ENCODE assay signal across 26 mouse cellular contexts in genomic region chr10:98257980-98258707, GRCm38 (mm10).
DNase-seq lines count a peak whose midpoint lies in the region; ATAC-seq and TF ChIP-seq lines count a peak whose summit lies in the region.
"Had no signal": no experiment of that assay in that cellular context is flagged by ENCODE, and none has a peak within 500 bp of the region (broad histone marks: within the 10 kb centered on the region; RNA-seq: fewer than 3 reads in every experiment).

No protein-coding gene starts in this region.

- H3K9ac ChIP-seq in kidney, embryonic 16.5 days (replicated peaks; ENCODE audit: low read length), result no peak overlapping the region
- no peak overlapping the region for H3K9ac ChIP-seq in lung, postnatal 0 days (replicated peaks; ENCODE audit: low read depth)
- H3K9ac ChIP-seq: embryonic facial prominence, embryonic 15.5 days; heart, embryonic 15.5 days; hindbrain, embryonic 12.5 days had no signal

- H3K27me3 ChIP-seq in kidney, embryonic 16.5 days (ENCODE audit: insufficient read depth, low read length), result no peaks in the 10 kb centered on the region
- H3K27me3 ChIP-seq in lung, postnatal 0 days (replicated peaks; ENCODE audit: insufficient read depth, low read length), result no peaks in the 10 kb centered on the region
- H3K27me3 ChIP-seq: embryonic facial prominence, embryonic 15.5 days; heart, embryonic 15.5 days; hindbrain, embryonic 12.5 days; Patski had no signal

- H3K36me3 ChIP-seq in kidney, embryonic 16.5 days (ENCODE audit: insufficient read depth, low read length), result no peaks in the 10 kb centered on the region
- no peaks in the 10 kb centered on the region for H3K36me3 ChIP-seq in lung, postnatal 0 days (ENCODE audit: insufficient read depth, low read length)
- H3K36me3 ChIP-seq: embryonic facial prominence, embryonic 15.5 days; forebrain, embryonic 10.5 days; heart, embryonic 15.5 days; hindbrain, embryonic 12.5 days had no signal

- no peaks in the 10 kb centered on the region for H3K4me1 ChIP-seq in kidney, embryonic 16.5 days (ENCODE audit: insufficient read depth, low read length)
- no peaks in the 10 kb centered on the region for H3K4me1 ChIP-seq in lung, postnatal 0 days (ENCODE audit: insufficient read depth, low read depth, low read length)
- H3K4me1 ChIP-seq: embryonic facial prominence, embryonic 15.5 days; forebrain, embryonic 10.5 days; heart, embryonic 15.5 days; hindbrain, embryonic 12.5 days had no signal

- peaks cover 4% of the 10 kb centered on the region; the same call in 1 of the 2 replicates for H3K9me3 ChIP-seq in kidney, embryonic 16.5 days (ENCODE audit: low read length)
- no peaks in the 10 kb centered on the region for H3K9me3 ChIP-seq in lung, postnatal 0 days (ENCODE audit: low read length)
- H3K9me3 ChIP-seq: forebrain, embryonic 10.5 days; heart, embryonic 15.5 days; hindbrain, embryonic 12.5 days had no signal

- no peak overlapping the region for H3K4me3 ChIP-seq in kidney, embryonic 16.5 days (ENCODE audit: low read length)
- no peak overlapping the region for H3K4me3 ChIP-seq in lung, postnatal 0 days (ENCODE audit: low read depth, low read length)
- H3K4me3 ChIP-seq: embryonic facial prominence, embryonic 15.5 days; erythroblast, embryonic 14.5 days; forebrain, embryonic 10.5 days; heart, adult 2 months; heart, embryonic 15.5 days; hindbrain, embryonic 12.5 days had no signal

- WGBS in kidney, embryonic 16.5 days, result 61% methylated on average over 4 of the region's 4 CpGs
- WGBS in lung, postnatal 0 days, result 43% methylated on average over 4 of the region's 4 CpGs

- no peak overlapping the region for H3K4me2 ChIP-seq in kidney, embryonic 16.5 days (replicated peaks; ENCODE audit: low read depth, low read length)
- no peak overlapping the region for H3K4me2 ChIP-seq in lung, postnatal 0 days (replicated peaks; ENCODE audit: low read depth, low read length)
- H3K4me2 ChIP-seq: embryonic facial prominence, embryonic 15.5 days; heart, embryonic 11.5 days; heart, embryonic 15.5 days; hindbrain, embryonic 12.5 days had no signal

- no peak for DNase-seq in kidney, postnatal 36 days
- peak; percentile 17 to 38 for DNase-seq in kidney, postnatal 4 days
- DNase-seq in kidney, adult 8-10 months, result no peak
- DNase-seq in lung, postnatal 0 days (ENCODE audit: low spot score), result peak; percentile 68
- no peak for DNase-seq in lung, postnatal 25 days (ENCODE audit: low spot score)
- DNase-seq in lung, postnatal 14 days, result peak; percentile 14
- DNase-seq in heart, postnatal 25 days (ENCODE audit: low spot score), result no peak
- DNase-seq: adrenal gland, postnatal 14 days; cerebellum, adult 11 months; cerebellum, adult 8-10 months; cerebellum, postnatal 14 days; embryo, embryonic 11 days; gastrocnemius, postnatal 10 days; heart, adult 2 months; heart, postnatal 14 days had no signal

- TF ChIP-seq CTCF in lung, postnatal 0 days (IDR thresholded peaks at IDR 0.05), result no peak

- intact Hi-C loops in heart, postnatal 25 days (cut with DNase I), result no loop called here

- TF ChIP-seq EP300 in lung, postnatal 0 days (IDR thresholded peaks at IDR 0.05), result peak; percentile 79

- peak overlapping the region; percentile 27; the same call in 1 of the 2 replicates for H3K27ac ChIP-seq in kidney, embryonic 16.5 days (ENCODE audit: low read length)
- H3K27ac ChIP-seq in lung, postnatal 0 days (ENCODE audit: low read length), result no peak overlapping the region
- H3K27ac ChIP-seq: embryonic facial prominence, embryonic 15.5 days; forebrain, embryonic 10.5 days; heart, adult 2 months; heart, embryonic 15.5 days; hindbrain, embryonic 12.5 days had no signal

- ATAC-seq in kidney, embryonic 16.5 days (ENCODE audit: low FRiP score, low TSS enrichment), result peak; percentile 61; the same call in 1 of the 2 replicates
- ATAC-seq in lung, postnatal 0 days, result peak; percentile 80
- ATAC-seq: activated CD4-positive, CD25-positive, alpha-beta regulatory T cell, adult 4 months; forebrain, embryonic 16.5 days; hindbrain, embryonic 16.5 days; Patski had no signal

Comparison
In these comparisons a context has a peak if more than half of its experiments do, and no peak if none do; other contexts are left out.
1. DNase-seq: peak in kidney, postnatal 4 days (2 of 2), lung, postnatal 0 days (single experiment) and lung, postnatal 14 days (single experiment); none in kidney, postnatal 36 days (0 of 2), kidney, adult 8-10 months (0 of 2), lung, postnatal 25 days (single experiment) and heart, postnatal 25 days (single experiment).